Mouse (Mus musculus) E14TG2a.4 (cell line): ENCODE results near the gene Shank2.

ENCODE experiments used
- H3K27me3 ChIP-seq: 2 replicates; pipeline ENCODE4 v1.6.1; 2014; ENCODE audit warnings: low read length, control low read depth; ENCODE audit not compliant: insufficient read depth
- H3K36me3 ChIP-seq: 2 replicates; pipeline ENCODE4 v1.6.1; 2014; ENCODE audit warnings: low read length, control low read depth; ENCODE audit not compliant: insufficient read depth
- H3K4me1 ChIP-seq: replicated peaks from 2 replicates; pipeline ENCODE4 v1.6.1; 2014; ENCODE audit warnings: low read depth, low read length, control low read depth
- H3K4me3 ChIP-seq: replicated peaks from 2 replicates; pipeline ENCODE4 v1.5.1; 2014; ENCODE audit warnings: mild to moderate bottlenecking, low read length
- H3K9me3 ChIP-seq: 2 replicates; pipeline ENCODE4 v1.6.1; 2014; ENCODE audit warnings: low read length, control low read depth
- CTCF ChIP-seq: conservative IDR thresholded peaks from 2 replicates; pipeline ENCODE4 v1.5.1; 2014; ENCODE audit warnings: low read length
- NANOG ChIP-seq: IDR thresholded peaks from 2 replicates; pipeline ENCODE4 v1.6.1; 2014; ENCODE audit warnings: borderline replicate concordance, low read length, mixed read lengths
- POU5F1 ChIP-seq: IDR thresholded peaks from 2 replicates; pipeline ENCODE4 v1.6.1; 2014; ENCODE audit warnings: low read length, borderline replicate concordance

Shank2 gene

GRCm38 (mm10) chr7:144299351-144299750 lies 297.6 kb downstream of the Shank2 start:
- H3K4me1 ChIP-seq, result no peaks in the 10 kb centered on the region
- TF ChIP-seq NANOG, result no peak
- no peaks in the 10 kb centered on the region for H3K27me3 ChIP-seq
- no peaks in the 10 kb centered on the region for H3K36me3 ChIP-seq
- H3K9me3 ChIP-seq, result peaks cover 13% of the 10 kb centered on the region
- no peak overlapping the region for H3K4me3 ChIP-seq

GRCm38 (mm10) chr7:144301646-144302045 lies 299.9 kb downstream of the Shank2 start:
- TF ChIP-seq POU5F1 (no peak), NANOG (no peak), CTCF (no peak)
- no peak overlapping the region for H3K4me3 ChIP-seq
- H3K27me3 ChIP-seq, result no peaks in the 10 kb centered on the region
- H3K9me3 ChIP-seq, result peaks cover 13% of the 10 kb centered on the region
- H3K36me3 ChIP-seq, result no peaks in the 10 kb centered on the region
- H3K4me1 ChIP-seq, result peaks cover 3% of the 10 kb centered on the region; the same call in 1 of the 2 replicates

- peaks cover 13% of the 10 kb centered on the region for H3K9me3 ChIP-seq
- no peaks in the 10 kb centered on the region for H3K27me3 ChIP-seq
- TF ChIP-seq CTCF, result no peak
- no peak for TF ChIP-seq POU5F1
- TF ChIP-seq NANOG, result no peak
- no peaks in the 10 kb centered on the region for H3K36me3 ChIP-seq
- no peak overlapping the region for H3K4me3 ChIP-seq
- peaks cover 3% of the 10 kb centered on the region; the same call in 1 of the 2 replicates for H3K4me1 ChIP-seq
Observed at GRCm38 (mm10) chr7:144302498-144302897, 300.8 kb downstream of the Shank2 start.

- H3K4me1 ChIP-seq, result peaks cover 3% of the 10 kb centered on the region; the same call in 1 of the 2 replicates
- H3K4me3 ChIP-seq, result no peak overlapping the region
- H3K27me3 ChIP-seq, result 0 out of 2 replicates have a peak, but pooled peaks cover 3% of the 10 kb centered on the region
- H3K9me3 ChIP-seq, result no peaks in the 10 kb centered on the region
- no peaks in the 10 kb centered on the region for H3K36me3 ChIP-seq
- TF ChIP-seq POU5F1, result no peak
Observed at GRCm38 (mm10) chr7:144307853-144308409, 306.2 kb downstream of the Shank2 start.

GRCm38 (mm10) chr7:144314438-144315105 lies 312.8 kb downstream of the Shank2 start:
- 0 out of 2 replicates have a peak, but pooled peaks cover 6% of the 10 kb centered on the region for H3K27me3 ChIP-seq

GRCm38 (mm10) chr7:144316224-144316623 lies 314.5 kb downstream of the Shank2 start:
- TF ChIP-seq POU5F1, result no peak
- Histone ChIP-seq H3K4me1 (peaks cover 12% of the 10 kb centered on the region), H3K9me3 (no peaks in the 10 kb centered on the region), H3K4me3 (no peak overlapping the region), H3K27me3 (0 out of 2 replicates have a peak, but pooled peaks cover 6% of the 10 kb centered on the region), H3K36me3 (no peaks in the 10 kb centered on the region)

More at GRCm38 (mm10) chr7:144314438-144315105, 312.8 kb downstream of the Shank2 start:
- H3K4me3 ChIP-seq, result no peak overlapping the region
- H3K36me3 ChIP-seq, result no peaks in the 10 kb centered on the region
- H3K4me1 ChIP-seq, result peaks cover 12% of the 10 kb centered on the region
- no peaks in the 10 kb centered on the region for H3K9me3 ChIP-seq
- no peak for TF ChIP-seq CTCF
- TF ChIP-seq POU5F1, result no peak
- no peak for TF ChIP-seq NANOG

- Histone ChIP-seq H3K4me3 (no peak overlapping the region), H3K4me1 (peaks cover 12% of the 10 kb centered on the region), H3K36me3 (no peaks in the 10 kb centered on the region), H3K27me3 (0 out of 2 replicates have a peak, but pooled peaks cover 3% of the 10 kb centered on the region), H3K9me3 (no peaks in the 10 kb centered on the region)
- no peak for TF ChIP-seq POU5F1
Observed at GRCm38 (mm10) chr7:144316797-144317196, 315.1 kb downstream of the Shank2 start.

GRCm38 (mm10) chr7:144324077-144324476 lies 322.3 kb downstream of the Shank2 start:
- peaks cover 9% of the 10 kb centered on the region for H3K9me3 ChIP-seq
- no peaks in the 10 kb centered on the region for H3K36me3 ChIP-seq
- H3K4me1 ChIP-seq, result no peaks in the 10 kb centered on the region
- H3K27me3 ChIP-seq, result peaks cover 9% of the 10 kb centered on the region; the same call in 1 of the 2 replicates
- TF ChIP-seq POU5F1 (no peak), NANOG (no peak)
- no peak overlapping the region for H3K4me3 ChIP-seq

GRCm38 (mm10) chr7:144324861-144325260 lies 323.1 kb downstream of the Shank2 start:
- Histone ChIP-seq H3K9me3 (peaks cover 9% of the 10 kb centered on the region), H3K4me1 (no peaks in the 10 kb centered on the region), H3K36me3 (no peaks in the 10 kb centered on the region), H3K27me3 (peaks cover 6% of the 10 kb centered on the region; the same call in 1 of the 2 replicates), H3K4me3 (no peak overlapping the region)
- no peak for TF ChIP-seq CTCF
- TF ChIP-seq POU5F1, result no peak
- no peak for TF ChIP-seq NANOG
